Mouse (Mus musculus) olfactory bulb, adult 2 months (tissue): Measurements from ENCODE around the gene Cnpy3.

Source experiments
- CTCF ChIP-seq: fragments of 200-500 bp; IDR thresholded peaks from 2 replicates; pipeline ENCODE4 v1.5.1; 2012; ENCODE audit warnings: low read depth, mild to moderate bottlenecking, low read length, moderate library complexity; ENCODE audit not compliant: insufficient read depth
- POLR2A ChIP-seq: fragments of 200-500 bp; IDR thresholded peaks from 2 replicates; pipeline ENCODE4 v1.6.1; 2012; ENCODE audit warnings: mild to moderate bottlenecking, low read depth, low read length, moderate library complexity; ENCODE audit not compliant: insufficient read depth

DNA sequence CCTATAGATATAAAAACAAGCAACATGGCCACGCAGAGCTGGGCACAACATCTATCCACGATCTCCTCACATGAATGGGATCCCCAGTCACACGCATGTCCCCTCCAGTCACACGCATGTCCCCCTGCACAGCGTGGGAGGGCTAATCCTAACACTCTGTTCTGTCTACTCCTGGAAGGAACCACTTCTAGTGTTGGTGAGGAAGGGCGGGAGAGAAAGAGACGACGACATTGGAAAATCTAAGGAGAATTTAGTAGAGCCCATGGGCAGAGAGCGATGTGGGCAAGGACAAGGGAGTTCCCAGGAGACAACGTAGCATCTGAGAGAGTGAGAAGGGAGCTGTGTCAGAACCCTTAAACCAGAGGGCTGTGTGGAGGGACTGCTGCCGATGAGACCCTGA lies 18.5 kb upstream of the Cnpy3 start:
- TF ChIP-seq CTCF: no peak
- no peak for TF ChIP-seq POLR2A
